Mouse (Mus musculus): Measurements from ENCODE around the gene Med8.

DNA sequence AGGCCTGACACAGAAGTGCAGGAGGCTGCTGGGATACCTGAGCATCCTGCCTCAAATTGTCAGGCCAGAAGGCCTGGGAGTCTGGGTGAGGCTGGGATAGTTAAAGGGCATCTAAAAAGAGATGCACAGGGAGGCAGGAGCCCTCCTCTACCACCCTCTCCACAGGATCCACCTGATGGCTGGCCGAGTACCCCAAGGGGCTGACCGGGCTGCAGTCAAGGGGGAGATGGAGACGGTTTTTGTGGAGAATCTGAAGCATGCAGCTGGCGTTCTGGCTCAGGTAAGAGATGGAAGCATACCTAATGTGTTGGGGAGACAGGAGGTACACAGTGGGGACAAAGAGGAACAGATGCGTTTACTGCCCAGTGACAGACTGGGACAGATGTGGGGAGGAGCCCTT is 47.7 kb upstream of the Med8 start:
- TF ChIP-seq EP300 (IDR thresholded peaks at IDR 0.05) (no peak), CTCF (IDR thresholded peaks at IDR 0.05) (no peak)

All from lung, postnatal 0 days (tissue).